Mouse (Mus musculus) kidney, postnatal 0 days (tissue): ENCODE data around the gene Phf5a. TPM values are rescaled to one million over a fixed set of nuclear protein-coding genes. Genes with fewer than 3 reads are reported as not detected.

Source experiments
- ATAC-seq: fragments of 200-750 bp; cut with Nextera tagmentation; replicated peaks from 2 replicates; pipeline ENCODE4 v1.8.0; 2017; ENCODE audit warnings: low read depth, moderate number of reproducible peaks, moderate TSS enrichment, moderate library complexity; ENCODE audit not compliant: low FRiP score
- DNase-seq: peaks from one replicate; pipeline ENCODE4 v3.0.0-alpha.2; 2016; ENCODE audit warnings: low spot score
- H3K27ac ChIP-seq: fragments of 300-500 bp; sonication (generic); 2 replicates; pipeline ENCODE4 v1.5.1; 2014; ENCODE audit warnings: mild to moderate bottlenecking
- H3K27me3 ChIP-seq: fragments of 300-500 bp; sonication (generic); 2 replicates; pipeline ENCODE4 v1.6.1; 2014; ENCODE audit warnings: low read length, mixed read lengths; ENCODE audit not compliant: insufficient read depth
- H3K36me3 ChIP-seq: fragments of 300-500 bp; sonication (generic); 2 replicates; pipeline ENCODE4 v1.6.1; 2014; ENCODE audit warnings: low read length, mixed read lengths; ENCODE audit not compliant: insufficient read depth
- H3K4me1 ChIP-seq: fragments of 300-500 bp; sonication (generic); replicated peaks from 2 replicates; pipeline ENCODE4 v1.6.1; 2014; ENCODE audit warnings: antibody characterized with exemption, low read length, mixed read lengths; ENCODE audit not compliant: insufficient read depth
- H3K4me2 ChIP-seq: fragments of 300-500 bp; sonication (generic); 2 replicates; pipeline ENCODE4 v1.6.1; 2014; ENCODE audit warnings: mild to moderate bottlenecking, low read length, moderate library complexity, mixed read lengths
- H3K4me3 ChIP-seq: fragments of 300-500 bp; sonication (generic); replicated peaks from 2 replicates; pipeline ENCODE4 v1.5.1; 2014; ENCODE audit warnings: low read depth, low read length
- H3K9ac ChIP-seq: fragments of 300-500 bp; sonication (generic); 2 replicates; pipeline ENCODE4 v1.6.1; 2014; ENCODE audit warnings: low read depth, low read length
- H3K9me3 ChIP-seq: fragments of 300-500 bp; sonication (generic); replicated peaks from 2 replicates; pipeline ENCODE4 v1.6.1; 2016; ENCODE audit warnings: low read length, inconsistent platforms, mixed read lengths
- CTCF ChIP-seq: IDR thresholded peaks from 2 replicates; pipeline ENCODE4 v1.5.1; 2016; ENCODE audit warnings: antibody characterized with exemption, low read depth, mild to moderate bottlenecking, moderate library complexity
- WGBS: fragments of 180-500 bp; shearing (Covaris S2); extraction: QIAGEN DNeasy Blood & Tissue Kit; methylation state at CpG from one replicate; pipeline ENCODE4 v1.1.7; 2014; 5-methylcytosine and 5-hydroxymethylcytosine counted together
- polyA plus RNA-seq: library from polyadenylated mRNA; unstranded; fragments of >200 nt; fragmentation: Nextera tagmentation; extraction: Ambion mirVana; gene quantifications from 2 replicates; pipeline ENCODE4 v1.2.1, GENCODE M21; 2015

The Phf5a gene
- polyA plus RNA-seq, 1 experiment from 2014 or later: 103 TPM

DNA sequence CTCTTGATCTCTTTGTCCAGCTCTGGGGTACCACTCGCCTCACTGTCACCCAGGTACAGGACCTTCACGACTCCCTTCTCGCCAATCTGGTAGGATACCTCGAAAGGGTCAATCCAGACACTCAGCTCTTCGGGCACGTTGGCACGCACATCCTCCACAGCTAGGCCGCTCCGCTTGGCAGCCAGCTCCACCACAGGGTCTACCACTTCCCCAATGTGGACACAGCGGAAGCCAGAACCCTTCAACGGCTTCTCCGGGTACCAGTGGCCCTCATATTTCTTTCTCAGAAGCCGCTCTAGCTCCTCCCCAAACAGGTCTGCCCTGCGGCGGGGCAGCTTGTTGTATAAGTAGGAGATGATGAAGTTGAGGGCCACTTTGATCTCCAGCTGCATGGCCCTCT, 20.3 kb downstream of the Phf5a start:
- no peak overlapping the region for H3K4me3 ChIP-seq
- H3K9ac ChIP-seq: no peak overlapping the region
- H3K4me1 ChIP-seq: 0 out of 2 replicates have a peak, but pooled peaks cover 7% of the 10 kb centered on the region
- H3K9me3 ChIP-seq: no peaks in the 10 kb centered on the region
- ATAC-seq: no peak
- no peak overlapping the region for H3K27ac ChIP-seq
- H3K4me2 ChIP-seq: no peak overlapping the region
- WGBS: 93% methylated on average over 15 of the region's 15 CpGs
- H3K36me3 ChIP-seq: peaks cover 37% of the 10 kb centered on the region
- DNase-seq: no peak
- TF ChIP-seq CTCF: no peak
- no peaks in the 10 kb centered on the region for H3K27me3 ChIP-seq

DNA sequence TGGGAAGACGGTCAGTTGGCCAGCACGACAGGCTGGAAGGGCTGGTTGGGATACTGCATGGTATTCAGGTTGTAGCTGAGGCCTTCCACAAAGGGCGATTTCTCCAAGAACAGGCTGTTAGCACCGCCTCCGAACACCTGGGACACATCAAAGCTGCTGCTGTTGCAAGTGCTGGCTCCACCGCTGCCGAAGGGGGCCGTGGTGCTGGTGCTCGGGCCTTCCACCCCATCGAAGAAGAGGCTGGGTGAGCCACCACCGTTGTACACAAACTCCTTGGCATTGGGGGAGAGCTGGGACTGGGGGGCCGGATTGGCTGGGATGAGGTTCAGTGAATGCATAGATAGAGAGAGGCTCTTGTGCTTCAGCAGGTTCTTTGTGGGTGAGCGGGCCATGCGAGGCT, 21.0 kb downstream of the Phf5a start:
- Histone ChIP-seq H3K4me1 (0 out of 2 replicates have a peak, but pooled peaks cover 6% of the 10 kb centered on the region), H3K27ac (no peak overlapping the region), H3K4me2 (no peak overlapping the region), H3K4me3 (no peak overlapping the region), H3K9me3 (no peaks in the 10 kb centered on the region), H3K36me3 (peaks cover 37% of the 10 kb centered on the region), H3K27me3 (no peaks in the 10 kb centered on the region), H3K9ac (no peak overlapping the region)
- TF ChIP-seq CTCF: no peak
- 71% methylated on average over 14 of the region's 14 CpGs for WGBS
- no peak for DNase-seq
- ATAC-seq: no peak

DNA sequence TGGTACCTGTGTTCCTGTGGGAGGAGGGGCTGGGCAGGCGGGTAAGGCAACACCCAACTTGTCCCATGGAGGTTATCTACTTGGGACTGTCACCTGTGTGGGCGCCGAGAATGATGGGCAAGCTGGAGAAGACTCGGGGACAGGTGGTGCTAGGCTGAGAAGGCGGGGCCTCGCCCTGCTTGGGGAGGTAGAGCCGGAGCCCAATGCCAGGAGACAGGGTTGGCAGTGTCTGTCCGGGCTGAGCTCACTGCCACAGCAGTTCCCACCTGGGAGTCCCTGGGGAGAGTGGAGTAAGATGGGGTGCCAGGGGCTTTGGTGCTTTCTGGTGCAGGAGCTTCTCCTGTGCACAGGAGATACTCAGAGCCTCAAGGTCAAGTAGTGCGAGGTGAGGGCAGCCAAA, 22.6 kb downstream of the Phf5a start:
- DNase-seq (no peak), ATAC-seq (no peak)
- Histone ChIP-seq H3K27ac (no peak overlapping the region), H3K27me3 (no peaks in the 10 kb centered on the region), H3K4me1 (no peaks in the 10 kb centered on the region), H3K9me3 (no peaks in the 10 kb centered on the region), H3K36me3 (peaks cover 37% of the 10 kb centered on the region), H3K4me3 (no peak overlapping the region), H3K9ac (no peak overlapping the region), H3K4me2 (no peak overlapping the region)
- 88% methylated on average over 9 of the region's 9 CpGs for WGBS
- no peak for TF ChIP-seq CTCF

DNA sequence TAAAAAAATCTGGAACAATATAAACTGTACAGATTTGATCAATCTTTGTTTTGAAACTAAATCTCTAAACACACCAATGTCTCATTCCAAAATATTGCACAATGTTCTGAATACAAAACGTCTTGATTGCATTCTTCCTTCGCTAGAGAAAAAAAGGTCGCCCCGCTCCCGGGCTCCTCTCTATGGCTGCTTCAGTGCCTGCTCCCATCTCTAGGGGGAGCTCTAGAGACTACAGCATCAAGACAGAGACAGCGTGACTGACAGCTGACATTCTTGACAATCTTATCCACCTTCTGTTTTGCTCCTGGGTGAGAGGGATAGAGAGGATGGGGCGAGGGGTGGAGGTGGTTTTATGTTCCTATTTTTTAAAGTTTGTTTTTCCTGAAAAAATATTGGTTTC, 23.4 kb downstream of the Phf5a start:
- no peak overlapping the region for H3K9ac ChIP-seq
- no peaks in the 10 kb centered on the region for H3K9me3 ChIP-seq
- no peaks in the 10 kb centered on the region for H3K27me3 ChIP-seq
- no peak for ATAC-seq
- no peak overlapping the region for H3K4me2 ChIP-seq
- no peak overlapping the region for H3K27ac ChIP-seq
- peaks cover 37% of the 10 kb centered on the region for H3K36me3 ChIP-seq
- H3K4me3 ChIP-seq: no peak overlapping the region
- 44% methylated on average over 7 of the region's 7 CpGs for WGBS
- H3K4me1 ChIP-seq: no peaks in the 10 kb centered on the region
- TF ChIP-seq CTCF: peak; percentile 72
- DNase-seq: peak; percentile 55

DNA sequence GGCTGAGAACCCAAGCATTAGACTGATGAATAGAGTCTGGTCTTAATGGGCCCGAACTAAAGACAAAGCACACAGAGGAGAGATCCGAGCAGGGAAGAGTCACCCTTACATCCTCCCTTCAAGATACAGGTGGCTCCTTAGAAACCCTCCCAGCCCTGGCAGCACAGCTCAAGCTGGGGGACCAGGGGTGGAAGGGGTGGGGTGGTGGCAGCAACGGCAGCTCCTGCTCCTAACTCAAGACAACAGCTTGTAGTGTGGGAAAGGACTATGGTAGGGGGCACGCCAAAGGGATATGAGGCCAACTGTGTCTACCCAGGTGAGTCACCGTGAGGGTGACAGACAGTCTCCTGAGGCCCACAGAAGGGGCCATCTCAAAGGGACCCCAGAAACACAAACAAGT, 23.9 kb downstream of the Phf5a start:
- no peak for TF ChIP-seq CTCF
- Histone ChIP-seq H3K9ac (no peak overlapping the region), H3K27me3 (no peaks in the 10 kb centered on the region), H3K4me3 (no peak overlapping the region), H3K36me3 (peaks cover 37% of the 10 kb centered on the region), H3K9me3 (no peaks in the 10 kb centered on the region), H3K27ac (no peak overlapping the region), H3K4me2 (no peak overlapping the region), H3K4me1 (no peaks in the 10 kb centered on the region)
- DNase-seq (no peak), ATAC-seq (no peak)
- 78% methylated on average over 5 of the region's 5 CpGs for WGBS

DNA sequence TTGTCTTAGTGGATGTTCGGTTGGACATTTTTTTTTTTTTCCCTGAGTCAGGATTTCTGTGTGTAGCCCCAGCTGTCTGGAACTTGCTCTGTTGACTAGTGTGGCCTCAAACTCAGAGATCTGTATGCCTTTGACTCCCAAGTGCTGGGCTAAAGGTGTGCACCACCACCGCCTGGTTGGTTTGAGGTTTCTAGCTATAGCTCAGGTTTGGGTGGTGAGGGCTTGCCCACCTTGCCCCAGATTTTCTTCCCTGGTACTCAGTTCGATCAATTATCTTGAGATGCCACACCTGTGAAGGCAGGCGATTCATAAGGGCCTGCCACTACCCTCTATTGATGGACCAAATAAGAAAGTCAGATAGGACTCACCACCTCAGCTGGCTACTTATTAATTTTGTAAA, 24.6 kb downstream of the Phf5a start:
- Histone ChIP-seq H3K4me2 (no peak overlapping the region), H3K36me3 (peaks cover 37% of the 10 kb centered on the region), H3K27ac (no peak overlapping the region), H3K9ac (no peak overlapping the region), H3K4me1 (no peaks in the 10 kb centered on the region), H3K9me3 (no peaks in the 10 kb centered on the region), H3K4me3 (no peak overlapping the region), H3K27me3 (no peaks in the 10 kb centered on the region)
- no peak for DNase-seq
- TF ChIP-seq CTCF: no peak
- WGBS: 90% methylated on average over 4 of the region's 4 CpGs
- ATAC-seq: no peak

DNA sequence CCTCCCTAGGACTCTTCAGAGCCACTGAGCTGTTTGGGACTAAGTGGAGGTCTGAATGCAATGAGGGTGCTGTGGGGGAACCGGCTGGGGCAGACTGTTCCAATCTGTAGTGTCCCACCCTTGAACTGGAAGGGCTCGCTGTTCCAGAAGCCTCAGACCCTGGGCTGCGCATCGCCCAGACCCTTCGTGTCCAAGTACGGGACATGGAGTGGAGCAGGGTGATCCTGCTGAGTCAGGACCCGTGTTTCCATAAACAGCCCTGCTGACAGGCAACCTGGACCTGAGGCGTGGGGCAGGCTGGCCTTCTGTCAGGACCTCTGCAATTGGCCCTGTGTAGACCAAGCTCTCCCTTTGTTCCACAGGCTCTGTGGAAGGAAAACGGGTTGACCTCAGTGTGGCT, 25.0 kb downstream of the Phf5a start:
- Histone ChIP-seq H3K4me3 (no peak overlapping the region), H3K4me2 (no peak overlapping the region), H3K9me3 (no peaks in the 10 kb centered on the region), H3K4me1 (no peaks in the 10 kb centered on the region), H3K27ac (no peak overlapping the region), H3K9ac (no peak overlapping the region), H3K36me3 (peaks cover 33% of the 10 kb centered on the region), H3K27me3 (no peaks in the 10 kb centered on the region)
- no peak for TF ChIP-seq CTCF
- DNase-seq (no peak), ATAC-seq (no peak)
- WGBS: 81% methylated on average over 9 of the region's 9 CpGs
